Mouse (Mus musculus): ENCODE results near the gene Sp100. TPM values are rescaled to one million over a fixed set of nuclear protein-coding genes. Genes with fewer than 3 reads are reported as not detected.
A peak's percentile ranks its signal among the peaks of the same experiment; 100 is the strongest.
"Not testable (repeated sequence)": the region's sequence is repeated elsewhere in the genome, so short reads cannot be mapped to it uniquely, and the experiment has no call there.

The Sp100 gene
- polyA plus RNA-seq, 1 experiment from 2014 or later, result 9.9 TPM

DNA sequence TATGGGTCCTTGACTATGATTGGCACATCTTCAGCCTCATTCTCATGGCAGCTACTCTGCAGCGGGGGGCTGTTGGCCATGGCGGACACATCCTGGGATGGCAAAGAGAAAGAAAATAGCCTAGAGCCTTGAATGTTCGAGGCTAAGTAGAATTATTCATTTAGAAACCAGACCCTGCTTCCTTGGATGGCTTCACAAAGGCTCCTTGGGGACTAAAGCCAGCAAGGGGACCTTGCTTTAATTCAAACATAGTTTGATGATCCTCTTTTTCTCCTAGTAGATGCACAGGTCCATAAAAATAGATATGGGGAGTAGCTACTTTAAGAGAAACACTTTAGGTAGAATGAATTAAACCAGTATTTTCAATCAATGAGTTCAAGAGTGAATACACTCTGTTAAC, 12.9 kb upstream of the Sp100 start:
- ATAC-seq (replicated peaks; ENCODE audit: extremely low read depth, insufficient read depth, low FRiP score); H3K27ac ChIP-seq (ENCODE audit: low read length); H3K9me3 ChIP-seq (replicated peaks; ENCODE audit: control insufficient read depth, low read length); H3K4me3 ChIP-seq (ENCODE audit: low read length); H3K9ac ChIP-seq (ENCODE audit: low read length); H3K36me3 ChIP-seq (ENCODE audit: control insufficient read depth, insufficient read depth); H3K27me3 ChIP-seq (ENCODE audit: control insufficient read depth, insufficient read depth, low read length); H3K4me1 ChIP-seq (ENCODE audit: control insufficient read depth, insufficient read depth, low read length); H3K4me2 ChIP-seq (ENCODE audit: low read depth, low read length): not testable (repeated sequence)
- whole genome bisulfite sequencing, result 52% methylated on average over 3 of the region's 3 CpGs

DNA sequence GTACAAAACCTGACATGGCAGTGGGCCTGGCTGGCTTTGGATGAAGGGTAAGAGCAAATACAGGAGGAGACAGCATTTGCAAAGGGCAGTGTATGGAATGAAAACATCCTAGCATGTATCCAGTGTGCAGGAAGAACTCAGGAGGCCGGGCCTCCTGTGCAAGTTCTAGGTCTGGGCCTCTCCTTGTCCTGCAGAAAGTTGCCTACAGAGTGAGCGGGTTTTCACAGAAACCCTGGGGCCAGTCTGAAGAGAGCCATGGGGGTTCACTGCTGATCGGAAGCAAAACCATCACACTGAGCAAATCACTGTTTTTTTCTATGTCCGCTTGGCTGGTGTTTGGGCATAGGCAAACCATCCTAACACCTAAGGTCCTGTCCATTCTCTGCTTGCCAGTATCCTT, 11.6 kb upstream of the Sp100 start:
- not testable (repeated sequence) for ATAC-seq (replicated peaks; ENCODE audit: extremely low read depth, insufficient read depth, low FRiP score); H3K9ac ChIP-seq (ENCODE audit: low read length); H3K4me3 ChIP-seq (ENCODE audit: low read length); H3K27ac ChIP-seq (ENCODE audit: low read length); H3K27me3 ChIP-seq (ENCODE audit: control insufficient read depth, insufficient read depth, low read length); H3K4me2 ChIP-seq (ENCODE audit: low read depth, low read length); H3K9me3 ChIP-seq (replicated peaks; ENCODE audit: control insufficient read depth, low read length); H3K4me1 ChIP-seq (ENCODE audit: control insufficient read depth, insufficient read depth, low read length); H3K36me3 ChIP-seq (ENCODE audit: control insufficient read depth, insufficient read depth)
- WGBS, result 75% methylated on average over 4 of the region's 4 CpGs

DNA sequence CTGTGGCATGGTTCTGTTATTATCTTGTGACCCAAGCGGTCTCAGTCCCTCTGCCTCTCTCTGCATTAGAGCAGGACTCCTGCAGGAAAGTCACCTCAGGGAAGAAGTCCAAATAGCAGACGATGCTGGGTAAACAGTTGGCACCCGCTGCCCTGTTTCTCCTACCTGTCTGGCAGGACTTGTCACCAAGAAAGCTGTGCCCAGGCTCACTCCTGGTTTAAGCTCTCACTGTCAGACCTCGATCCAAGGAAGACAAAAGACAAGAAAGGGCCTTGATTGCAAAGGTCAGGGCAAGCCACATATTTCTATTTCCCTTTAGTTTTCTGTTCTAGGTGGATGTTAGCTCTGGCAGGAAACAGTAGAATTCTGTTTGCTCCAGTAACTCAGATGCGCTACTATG, 736 bp downstream of the Sp100 start:
- H3K4me3 ChIP-seq (ENCODE audit: low read length); H3K27me3 ChIP-seq (ENCODE audit: control insufficient read depth, insufficient read depth, low read length); H3K4me1 ChIP-seq (ENCODE audit: control insufficient read depth, insufficient read depth, low read length); H3K9ac ChIP-seq (ENCODE audit: low read length); H3K27ac ChIP-seq (ENCODE audit: low read length); H3K4me2 ChIP-seq (ENCODE audit: low read depth, low read length); ATAC-seq (replicated peaks; ENCODE audit: extremely low read depth, insufficient read depth, low FRiP score); H3K9me3 ChIP-seq (replicated peaks; ENCODE audit: control insufficient read depth, low read length); H3K36me3 ChIP-seq (ENCODE audit: control insufficient read depth, insufficient read depth): not testable (repeated sequence)
- 78% methylated on average over 3 of the region's 5 CpGs for WGBS

DNA sequence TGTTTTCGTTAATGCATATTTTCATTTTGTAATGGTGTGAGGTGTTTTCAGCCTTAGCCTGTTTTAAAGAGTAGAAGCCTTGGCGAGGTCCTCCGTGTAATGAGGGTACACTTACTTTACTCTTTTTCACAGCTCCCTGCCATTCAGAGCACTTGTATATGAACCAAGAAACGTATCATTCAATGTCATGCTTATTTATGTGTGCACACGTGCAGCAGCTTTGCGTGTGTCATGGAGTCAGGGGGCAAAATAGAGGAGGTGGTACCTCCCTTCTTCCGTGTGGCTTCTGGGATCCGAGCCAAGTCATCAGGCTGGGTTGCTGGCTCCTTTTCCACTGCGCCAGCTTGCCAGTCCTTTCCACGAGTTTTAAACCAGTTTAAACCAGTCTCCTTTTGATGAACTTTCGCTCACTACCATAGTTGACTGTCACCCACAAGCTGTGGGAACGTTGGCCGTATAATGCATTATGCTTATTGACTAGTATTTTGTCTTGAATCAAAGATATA, 2.0 kb downstream of the Sp100 start:
- not testable (repeated sequence) for H3K4me2 ChIP-seq (ENCODE audit: low read depth, low read length); H3K36me3 ChIP-seq (ENCODE audit: control insufficient read depth, insufficient read depth); H3K27me3 ChIP-seq (ENCODE audit: control insufficient read depth, insufficient read depth, low read length); H3K4me1 ChIP-seq (ENCODE audit: control insufficient read depth, insufficient read depth, low read length); H3K4me3 ChIP-seq (ENCODE audit: low read length); H3K9me3 ChIP-seq (replicated peaks; ENCODE audit: control insufficient read depth, low read length); ATAC-seq (replicated peaks; ENCODE audit: extremely low read depth, insufficient read depth, low FRiP score); H3K9ac ChIP-seq (ENCODE audit: low read length); H3K27ac ChIP-seq (ENCODE audit: low read length)
- 77% methylated on average over 13 of the region's 13 CpGs for WGBS

DNA sequence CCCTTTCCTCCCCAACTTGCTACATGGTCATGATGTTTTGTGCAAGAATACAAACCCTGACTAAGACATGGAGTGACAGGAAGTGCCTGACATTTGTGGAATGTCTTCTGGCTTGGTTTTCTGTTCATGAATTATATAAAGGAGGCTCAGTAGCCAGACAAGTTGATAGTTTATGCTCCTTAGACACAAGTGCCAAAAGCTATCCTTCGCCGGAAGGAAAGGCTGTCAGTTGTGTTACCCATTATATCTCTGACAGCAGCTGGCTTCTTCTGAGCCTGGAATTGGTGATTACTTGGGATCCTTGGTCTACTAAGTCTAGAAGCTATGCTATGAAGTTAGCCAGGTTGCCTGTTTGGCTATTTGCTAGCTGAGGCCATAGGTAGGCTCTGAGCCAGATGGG, 7.4 kb downstream of the Sp100 start:
- H3K9me3 ChIP-seq (replicated peaks; ENCODE audit: control insufficient read depth, low read length); H3K36me3 ChIP-seq (ENCODE audit: control insufficient read depth, insufficient read depth); H3K4me1 ChIP-seq (ENCODE audit: control insufficient read depth, insufficient read depth, low read length); H3K27me3 ChIP-seq (ENCODE audit: control insufficient read depth, insufficient read depth, low read length); ATAC-seq (replicated peaks; ENCODE audit: extremely low read depth, insufficient read depth, low FRiP score); H3K4me3 ChIP-seq (ENCODE audit: low read length); H3K27ac ChIP-seq (ENCODE audit: low read length); H3K4me2 ChIP-seq (ENCODE audit: low read depth, low read length); H3K9ac ChIP-seq (ENCODE audit: low read length): not testable (repeated sequence)
- 82% methylated on average over 2 of the region's 2 CpGs for WGBS

DNA sequence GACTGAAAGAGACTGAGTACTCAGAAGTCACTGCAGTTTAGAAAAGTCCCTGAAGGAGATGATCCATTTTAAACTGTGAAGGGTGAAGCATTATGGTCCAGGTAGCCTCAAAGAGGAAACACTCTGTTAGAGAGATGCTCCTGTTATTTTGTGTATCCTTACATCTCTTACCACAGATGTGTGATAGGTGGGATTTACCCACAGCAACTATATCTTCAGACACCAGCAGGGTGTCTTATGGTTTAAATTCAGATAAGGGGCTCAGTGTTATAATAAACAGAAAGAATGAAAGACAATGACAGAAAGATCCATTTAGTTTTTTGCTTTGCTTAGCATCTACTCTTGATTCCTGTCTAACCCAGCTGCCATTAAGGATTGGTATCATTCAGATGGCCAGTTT, 14.5 kb downstream of the Sp100 start:
- no peak for ATAC-seq (replicated peaks; ENCODE audit: extremely low read depth, insufficient read depth, low FRiP score)

DNA sequence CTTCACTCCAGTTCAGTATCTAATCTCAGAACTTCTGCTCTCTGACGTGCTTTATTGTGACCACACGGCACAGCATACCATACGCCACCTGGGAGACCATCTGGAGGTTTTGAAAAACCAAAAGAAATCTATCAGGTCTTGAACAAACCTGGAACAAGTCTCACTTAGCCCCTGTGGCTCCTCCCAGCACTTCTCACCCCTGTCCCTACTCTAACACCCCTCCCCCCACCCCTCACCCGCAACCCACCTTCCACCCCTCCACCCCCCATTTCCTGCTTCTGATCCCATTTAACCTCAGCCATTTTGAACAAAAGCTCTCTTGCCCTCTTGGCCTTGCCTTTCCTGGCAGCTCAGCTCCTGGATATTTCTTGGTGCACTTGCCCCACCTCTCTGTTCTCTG, 30.4 kb downstream of the Sp100 start:
- WGBS, result 55% methylated on average over 4 of the region's 4 CpGs
- Histone ChIP-seq H3K36me3 (ENCODE audit: control insufficient read depth, insufficient read depth) (no peaks in the 10 kb centered on the region), H3K27me3 (ENCODE audit: control insufficient read depth, insufficient read depth, low read length) (no peaks in the 10 kb centered on the region), H3K27ac (ENCODE audit: low read length) (no peak overlapping the region), H3K4me1 (ENCODE audit: control insufficient read depth, insufficient read depth, low read length) (no peaks in the 10 kb centered on the region; the same call in 1 of the 2 replicates), H3K9ac (ENCODE audit: low read length) (no peak overlapping the region), H3K4me2 (ENCODE audit: low read depth, low read length) (no peak overlapping the region), H3K9me3 (replicated peaks; ENCODE audit: control insufficient read depth, low read length) (no peaks in the 10 kb centered on the region), H3K4me3 (ENCODE audit: low read length) (no peak overlapping the region)
- 0 out of 2 replicates have a peak, but pooled peaks have one; percentile 32 for ATAC-seq (replicated peaks; ENCODE audit: extremely low read depth, insufficient read depth, low FRiP score)

More for the DNA sequence above, 14.5 kb downstream of the Sp100 start:
- H3K36me3 ChIP-seq (ENCODE audit: control insufficient read depth, insufficient read depth), result no peaks in the 10 kb centered on the region
- H3K4me3 ChIP-seq (ENCODE audit: low read length), result no peak overlapping the region
- no peaks in the 10 kb centered on the region for H3K27me3 ChIP-seq (ENCODE audit: control insufficient read depth, insufficient read depth, low read length)
- no peaks in the 10 kb centered on the region for H3K9me3 ChIP-seq (replicated peaks; ENCODE audit: control insufficient read depth, low read length)
- H3K4me2 ChIP-seq (ENCODE audit: low read depth, low read length), result no peak overlapping the region
- H3K9ac ChIP-seq (ENCODE audit: low read length), result no peak overlapping the region
- no peaks in the 10 kb centered on the region for H3K4me1 ChIP-seq (ENCODE audit: control insufficient read depth, insufficient read depth, low read length)
- no peak overlapping the region for H3K27ac ChIP-seq (ENCODE audit: low read length)

DNA sequence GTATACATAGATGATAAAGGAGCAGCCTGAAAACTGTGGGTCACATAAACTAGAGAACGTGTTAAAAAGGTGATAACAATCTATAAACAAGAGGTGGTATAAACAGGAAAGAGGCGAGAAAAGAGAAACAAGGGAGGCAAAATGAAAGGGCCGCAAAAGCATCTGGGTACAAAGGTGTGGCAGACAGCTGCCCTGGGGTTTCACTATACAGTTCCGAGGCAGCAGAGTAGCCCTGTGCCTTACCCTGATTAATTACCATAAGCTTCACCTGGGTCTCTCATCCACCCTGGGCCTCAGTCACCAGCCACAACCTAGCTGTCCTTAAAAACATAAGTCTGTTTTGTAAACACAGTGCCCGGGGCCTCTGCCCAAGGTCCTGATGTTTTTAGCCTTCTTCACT, 36.9 kb downstream of the Sp100 start:
- Histone ChIP-seq H3K4me2 (ENCODE audit: low read depth, low read length) (no peak overlapping the region), H3K27me3 (ENCODE audit: control insufficient read depth, insufficient read depth, low read length) (no peaks in the 10 kb centered on the region), H3K9me3 (replicated peaks; ENCODE audit: control insufficient read depth, low read length) (no peaks in the 10 kb centered on the region), H3K4me3 (ENCODE audit: low read length) (no peak overlapping the region), H3K9ac (ENCODE audit: low read length) (no peak overlapping the region), H3K36me3 (ENCODE audit: control insufficient read depth, insufficient read depth) (no peaks in the 10 kb centered on the region), H3K27ac (ENCODE audit: low read length) (peak overlapping the region; percentile 7; the same call in 1 of the 2 replicates), H3K4me1 (ENCODE audit: control insufficient read depth, insufficient read depth, low read length) (0 out of 2 replicates have a peak, but pooled peaks cover 4% of the 10 kb centered on the region)
- WGBS, result 53% methylated on average over 5 of the region's 5 CpGs
- ATAC-seq (replicated peaks; ENCODE audit: extremely low read depth, insufficient read depth, low FRiP score), result no peak

DNA sequence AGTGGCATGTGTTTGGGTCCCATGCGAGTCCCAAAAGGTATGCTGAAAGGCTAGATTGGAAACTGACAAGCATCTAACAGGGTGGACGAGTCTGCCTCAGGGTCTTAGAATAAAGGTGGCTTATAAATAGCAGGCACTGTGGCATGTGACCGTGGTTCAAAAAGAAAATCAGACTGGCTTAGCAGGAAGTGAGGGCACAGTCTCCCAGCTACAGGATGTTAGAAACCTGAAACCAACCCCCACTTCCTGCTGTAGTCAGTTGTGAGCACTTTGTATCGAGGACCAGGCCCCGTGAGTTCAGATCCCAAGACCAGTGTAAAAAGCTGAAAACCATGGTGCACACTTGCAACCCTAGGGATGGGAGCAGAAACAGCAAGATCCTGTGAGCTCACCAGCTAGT, 37.6 kb downstream of the Sp100 start:
- no peak overlapping the region for H3K4me3 ChIP-seq (ENCODE audit: low read length)
- no peaks in the 10 kb centered on the region for H3K36me3 ChIP-seq (ENCODE audit: control insufficient read depth, insufficient read depth)
- H3K27ac ChIP-seq (ENCODE audit: low read length), result peak overlapping the region; percentile 7; the same call in 1 of the 2 replicates
- WGBS, result 33% methylated on average over 5 of the region's 5 CpGs
- H3K9me3 ChIP-seq (replicated peaks; ENCODE audit: control insufficient read depth, low read length), result no peaks in the 10 kb centered on the region
- no peak overlapping the region for H3K4me2 ChIP-seq (ENCODE audit: low read depth, low read length)
- no peak overlapping the region for H3K9ac ChIP-seq (ENCODE audit: low read length)
- no peaks in the 10 kb centered on the region for H3K27me3 ChIP-seq (ENCODE audit: control insufficient read depth, insufficient read depth, low read length)
- peak; percentile 49 for ATAC-seq (replicated peaks; ENCODE audit: extremely low read depth, insufficient read depth, low FRiP score)
- 0 out of 2 replicates have a peak, but pooled peaks cover 4% of the 10 kb centered on the region for H3K4me1 ChIP-seq (ENCODE audit: control insufficient read depth, insufficient read depth, low read length)

All from heart, embryonic 16.5 days (tissue).